Mouse (Mus musculus): ENCODE results near the gene Twnk. TPM values are rescaled to one million over a fixed set of nuclear protein-coding genes. Genes with fewer than 3 reads are reported as not detected.

The Twnk gene
- polyA plus RNA-seq, 1 experiment from 2014 or later = 14.8 TPM

DNA sequence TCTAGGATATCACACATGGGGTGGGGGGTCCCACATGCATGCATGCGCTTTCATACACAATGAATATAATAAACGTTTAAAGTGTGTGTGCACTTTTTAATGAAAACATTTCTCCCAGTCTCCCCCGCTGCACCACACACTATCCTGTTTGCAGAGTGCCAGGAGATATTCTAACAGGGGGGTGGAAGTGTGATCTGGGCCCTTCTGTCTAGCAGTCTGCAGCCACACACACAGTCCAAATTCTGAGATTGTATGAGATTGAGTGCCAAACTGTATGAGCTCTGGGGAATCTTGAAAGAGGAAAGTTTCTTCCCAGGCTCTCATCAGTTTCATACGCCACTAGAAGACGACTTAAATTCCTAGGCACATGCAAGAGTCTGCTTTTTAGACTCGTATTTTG is 17.6 kb upstream of the Twnk start:
- H3K4me1 ChIP-seq (replicated peaks) = peaks cover 31% of the 10 kb centered on the region
- peaks cover 6% of the 10 kb centered on the region for H3K36me3 ChIP-seq
- no peak for ATAC-seq (ENCODE audit: low FRiP score, low read depth)
- no peaks in the 10 kb centered on the region for H3K9me3 ChIP-seq
- H3K4me3 ChIP-seq = no peak overlapping the region
- no peak overlapping the region for H3K27ac ChIP-seq (replicated peaks)
- H3K4me2 ChIP-seq = peak overlapping the region; percentile 77; the same call in 1 of the 2 replicates
- H3K9ac ChIP-seq = no peak overlapping the region
- WGBS = 58% methylated on average over 6 of the region's 6 CpGs
- no peaks in the 10 kb centered on the region for H3K27me3 ChIP-seq

DNA sequence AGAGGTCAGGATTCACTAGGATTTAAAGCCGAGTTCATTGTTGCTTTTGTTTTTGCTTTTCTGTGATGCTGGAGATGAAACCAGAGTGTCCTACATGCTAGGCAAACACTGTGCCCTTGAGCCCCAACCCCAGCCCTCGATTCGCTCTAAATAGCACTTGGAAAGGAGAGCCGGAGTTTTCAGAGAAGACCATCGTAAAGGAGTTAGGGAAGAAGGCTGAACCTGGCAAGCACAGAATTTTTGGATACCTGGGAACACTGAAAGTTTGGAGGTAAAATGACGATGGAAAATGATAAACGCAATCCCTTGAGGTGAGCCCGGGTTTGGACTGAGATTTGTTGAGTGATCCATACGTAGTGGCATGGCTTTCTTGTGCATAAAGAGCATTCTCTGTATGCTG is 17.1 kb upstream of the Twnk start:
- ATAC-seq (ENCODE audit: low FRiP score, low read depth) = no peak
- H3K9ac ChIP-seq = peak overlapping the region; percentile 84
- peak overlapping the region; percentile 78 for H3K4me3 ChIP-seq
- H3K27me3 ChIP-seq = no peaks in the 10 kb centered on the region
- H3K4me1 ChIP-seq (replicated peaks) = peaks cover 31% of the 10 kb centered on the region
- WGBS = 30% methylated on average over 9 of the region's 9 CpGs
- peaks cover 8% of the 10 kb centered on the region for H3K36me3 ChIP-seq
- H3K9me3 ChIP-seq = no peaks in the 10 kb centered on the region
- H3K27ac ChIP-seq (replicated peaks) = peak overlapping the region; percentile 74; the same call in 1 of the 2 replicates
- peak overlapping the region; percentile 77 for H3K4me2 ChIP-seq

DNA sequence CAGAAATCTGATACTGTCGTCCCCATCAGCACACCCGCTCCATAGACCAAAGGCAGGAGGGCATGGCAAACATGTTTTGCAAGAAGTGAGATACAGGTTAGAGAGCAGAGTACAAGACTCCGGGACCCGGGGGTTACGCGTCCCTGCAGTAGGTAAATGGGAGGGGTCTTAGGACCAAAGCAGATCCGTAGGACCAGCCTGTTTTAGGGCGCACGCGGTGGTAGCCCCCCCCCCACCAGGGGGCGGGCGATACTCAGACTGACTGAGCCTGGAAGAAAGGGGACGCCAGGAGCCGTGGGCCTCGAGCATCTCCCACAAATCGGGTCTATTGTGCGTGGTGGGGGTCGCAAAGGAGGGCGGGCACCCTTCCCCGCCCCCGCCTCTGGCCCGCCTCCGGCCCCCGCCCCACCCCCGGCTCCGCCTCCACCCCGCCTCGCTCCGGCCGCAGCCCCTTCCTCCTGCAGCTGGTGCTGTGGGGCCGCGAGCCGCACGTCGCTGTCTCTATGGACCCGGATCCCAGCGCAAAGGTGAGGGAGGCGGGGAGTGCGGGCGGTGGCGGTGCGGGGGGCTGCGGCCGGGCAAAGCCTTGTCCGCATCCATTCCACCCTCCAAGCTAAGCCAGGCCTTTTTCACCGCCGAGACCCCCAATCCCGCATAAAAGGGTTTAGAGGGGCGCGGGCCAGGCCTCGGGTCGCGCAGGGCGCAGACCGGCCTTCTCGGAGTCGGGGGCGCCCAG is 16.5 kb upstream of the Twnk start, which contains the start of gene Sema4g:
Sema4g (plus strand) TSS at position 271 of the 736 bp plus-strand sequence.
- Histone ChIP-seq H3K4me2 (peak within 1 kb of the TSS; percentile 77), H3K9me3 (no peaks in the 10 kb centered on the region), H3K27me3 (no peaks in the 10 kb centered on the region), H3K9ac (peak within 1 kb of the TSS; percentile 84), H3K4me1 (replicated peaks) (peaks cover 31% of the 10 kb centered on the region), H3K27ac (replicated peaks) (peak within 1 kb of the TSS; percentile 74), H3K36me3 (peaks cover 8% of the 10 kb centered on the region), H3K4me3 (peak within 1 kb of the TSS; percentile 78)
- ATAC-seq (ENCODE audit: low FRiP score, low read depth) = peak; percentile 86
- WGBS = under 1% methylated on average over 55 of the region's 58 CpGs

- ATAC-seq (ENCODE audit: low FRiP score, low read depth) = peak; percentile 0
- Histone ChIP-seq H3K9me3 (no peaks in the 10 kb centered on the region), H3K4me2 (peak overlapping the region; percentile 77), H3K4me3 (peak overlapping the region; percentile 78), H3K27me3 (no peaks in the 10 kb centered on the region), H3K27ac (replicated peaks) (peak overlapping the region; percentile 74), H3K9ac (peak overlapping the region; percentile 84), H3K36me3 (peaks cover 11% of the 10 kb centered on the region), H3K4me1 (replicated peaks) (peaks cover 31% of the 10 kb centered on the region)
- 3% methylated on average over 20 of the region's 22 CpGs for WGBS
Observed at GRCm38 (mm10) chr19:44989567-44990495, 15.6 kb upstream of the Twnk start.

- H3K4me1 ChIP-seq (replicated peaks) = peaks cover 31% of the 10 kb centered on the region
- 0 out of 2 replicates have a peak overlapping the region, but pooled peaks have one; percentile 84 for H3K9ac ChIP-seq
- H3K4me2 ChIP-seq = peak overlapping the region; percentile 77
- peaks cover 12% of the 10 kb centered on the region for H3K36me3 ChIP-seq
- no peaks in the 10 kb centered on the region for H3K27me3 ChIP-seq
- H3K9me3 ChIP-seq = no peaks in the 10 kb centered on the region
- no peak overlapping the region for H3K27ac ChIP-seq (replicated peaks)
- H3K4me3 ChIP-seq = peak overlapping the region; percentile 78
- WGBS = 77% methylated on average over 8 of the region's 8 CpGs
- no peak for ATAC-seq (ENCODE audit: low FRiP score, low read depth)
Observed at GRCm38 (mm10) chr19:44991031-44991430, 14.4 kb upstream of the Twnk start.

- H3K4me2 ChIP-seq = no peak overlapping the region
- peaks cover 23% of the 10 kb centered on the region for H3K36me3 ChIP-seq
- whole genome bisulfite sequencing = 46% methylated on average over 7 of the region's 7 CpGs
- no peaks in the 10 kb centered on the region for H3K9me3 ChIP-seq
- peaks cover 31% of the 10 kb centered on the region for H3K4me1 ChIP-seq (replicated peaks)
- no peaks in the 10 kb centered on the region for H3K27me3 ChIP-seq
- H3K9ac ChIP-seq = no peak overlapping the region
- no peak overlapping the region for H3K4me3 ChIP-seq
- no peak overlapping the region for H3K27ac ChIP-seq (replicated peaks)
- ATAC-seq (ENCODE audit: low FRiP score, low read depth) = no peak
Observed at GRCm38 (mm10) chr19:44992246-44992645, 13.2 kb upstream of the Twnk start.

- peaks cover 31% of the 10 kb centered on the region for H3K4me1 ChIP-seq (replicated peaks)
- H3K9me3 ChIP-seq = no peaks in the 10 kb centered on the region
- H3K9ac ChIP-seq = no peak overlapping the region
- no peak overlapping the region for H3K4me3 ChIP-seq
- H3K4me2 ChIP-seq = no peak overlapping the region
- H3K27me3 ChIP-seq = no peaks in the 10 kb centered on the region
- no peak for ATAC-seq (ENCODE audit: low FRiP score, low read depth)
- WGBS = 73% methylated on average over 7 of the region's 7 CpGs
- peaks cover 27% of the 10 kb centered on the region for H3K36me3 ChIP-seq
- no peak overlapping the region for H3K27ac ChIP-seq (replicated peaks)
Observed at GRCm38 (mm10) chr19:44992712-44993111, 12.8 kb upstream of the Twnk start.

DNA sequence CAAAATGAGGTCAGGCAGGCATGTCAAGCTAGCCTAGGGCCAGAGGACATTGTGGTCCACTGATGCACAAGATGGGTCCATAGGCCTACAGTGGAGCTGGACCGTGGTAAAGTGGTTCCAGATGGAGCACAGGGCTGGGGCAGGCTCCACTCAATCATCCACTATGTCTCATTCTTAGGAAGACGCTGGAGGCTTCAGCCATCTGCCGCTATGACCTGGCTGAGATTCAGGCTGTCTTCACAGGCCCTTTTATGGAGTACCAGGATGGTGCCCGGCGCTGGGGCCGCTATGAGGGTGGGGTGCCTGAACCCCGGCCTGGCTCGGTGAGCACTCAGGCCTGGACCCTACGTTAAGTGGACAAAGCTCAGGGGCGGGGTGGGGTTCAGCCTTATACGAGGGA is 7.7 kb upstream of the Twnk start:
- ATAC-seq (ENCODE audit: low FRiP score, low read depth) = no peak

DNA sequence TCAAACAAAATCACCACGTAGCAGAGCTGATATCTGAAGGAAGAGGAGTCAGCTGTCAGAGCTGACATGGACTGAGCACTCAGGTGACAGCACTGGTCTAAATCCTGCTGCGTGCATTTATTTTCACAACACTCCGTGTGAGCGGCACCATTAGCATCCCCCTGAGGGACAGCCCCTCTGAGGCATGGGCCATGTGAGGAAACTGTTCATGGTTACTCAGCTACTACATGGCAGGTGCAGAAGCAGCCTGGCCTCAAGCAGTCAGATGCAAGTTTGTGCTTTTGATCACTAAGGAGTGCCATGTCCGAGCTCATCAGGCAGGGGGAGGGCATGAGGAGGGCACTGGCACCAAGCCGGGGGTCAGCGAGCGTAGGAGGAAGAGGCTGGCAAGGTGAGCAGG is 5.8 kb upstream of the Twnk start:
- ATAC-seq (ENCODE audit: low FRiP score, low read depth) = no peak
- H3K4me3 ChIP-seq = no peak overlapping the region
- no peak overlapping the region for H3K4me2 ChIP-seq
- H3K9me3 ChIP-seq = no peaks in the 10 kb centered on the region
- H3K27me3 ChIP-seq = no peaks in the 10 kb centered on the region
- H3K36me3 ChIP-seq = peaks cover 73% of the 10 kb centered on the region
- WGBS = 86% methylated on average over 8 of the region's 8 CpGs
- no peak overlapping the region for H3K27ac ChIP-seq (replicated peaks)
- H3K9ac ChIP-seq = no peak overlapping the region
- H3K4me1 ChIP-seq (replicated peaks) = peaks cover 5% of the 10 kb centered on the region

More for the DNA sequence above, 7.7 kb upstream of the Twnk start:
- H3K4me1 ChIP-seq (replicated peaks) = no peaks in the 10 kb centered on the region
- H3K27me3 ChIP-seq = no peaks in the 10 kb centered on the region
- no peak overlapping the region for H3K27ac ChIP-seq (replicated peaks)
- 81% methylated on average over 11 of the region's 11 CpGs for WGBS
- H3K36me3 ChIP-seq = peaks cover 70% of the 10 kb centered on the region
- no peak overlapping the region for H3K4me3 ChIP-seq
- no peak overlapping the region for H3K9ac ChIP-seq
- no peaks in the 10 kb centered on the region for H3K9me3 ChIP-seq
- H3K4me2 ChIP-seq = no peak overlapping the region

DNA sequence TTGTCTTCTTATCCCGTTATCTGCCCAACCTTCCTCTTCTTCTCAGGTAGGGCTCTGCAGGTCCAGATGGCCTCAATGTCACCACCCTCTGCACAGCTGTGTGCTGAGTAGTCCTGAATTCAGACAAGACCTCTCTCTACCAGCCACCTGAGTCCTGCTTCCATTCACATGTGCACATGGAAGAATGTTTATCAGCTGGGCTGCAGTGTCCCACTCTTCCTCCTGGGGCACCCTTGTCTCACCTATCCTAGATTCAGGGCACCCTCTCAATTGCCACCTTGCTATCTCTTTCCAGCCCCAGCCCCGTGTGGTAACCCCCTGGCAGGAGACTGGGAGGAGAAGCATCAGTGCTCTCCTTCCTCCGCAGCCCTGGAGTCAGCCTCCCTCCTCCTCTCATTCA is 3.2 kb upstream of the Twnk start:
- Histone ChIP-seq H3K9ac (no peak overlapping the region), H3K4me2 (no peak overlapping the region), H3K4me1 (replicated peaks) (peaks cover 24% of the 10 kb centered on the region), H3K27ac (replicated peaks) (no peak overlapping the region), H3K9me3 (no peaks in the 10 kb centered on the region), H3K27me3 (no peaks in the 10 kb centered on the region), H3K36me3 (peaks cover 59% of the 10 kb centered on the region), H3K4me3 (no peak overlapping the region)
- ATAC-seq (ENCODE audit: low FRiP score, low read depth) = no peak
- WGBS = 65% methylated on average over 3 of the region's 3 CpGs

- 88% methylated on average over 7 of the region's 7 CpGs for WGBS
- Histone ChIP-seq H3K9ac (no peak overlapping the region), H3K9me3 (no peaks in the 10 kb centered on the region), H3K4me1 (replicated peaks) (peaks cover 36% of the 10 kb centered on the region), H3K27me3 (no peaks in the 10 kb centered on the region), H3K36me3 (peaks cover 43% of the 10 kb centered on the region), H3K4me3 (no peak overlapping the region), H3K27ac (replicated peaks) (no peak overlapping the region), H3K4me2 (no peak overlapping the region)
- no peak for ATAC-seq (ENCODE audit: low FRiP score, low read depth)
Observed at GRCm38 (mm10) chr19:45003740-45004516, 1.5 kb upstream of the Twnk start.
